Mouse (Mus musculus) heart, postnatal 0 days (tissue): ENCODE measurements at regions not wholly inside any gene's neighbourhood (a gene's known extent, or its start where the extent isn't known, plus 50 kb on each side); places are given as distances from the start of the nearest gene placed in this dataset.

Experiments used
- CTCF ChIP-seq: IDR thresholded peaks from 2 replicates; pipeline ENCODE4 v1.5.1; 2016; ENCODE audit warnings: antibody characterized with exemption, control low read depth, low read depth
- EP300 ChIP-seq: IDR thresholded peaks from 2 replicates; pipeline ENCODE4 v1.6.1; 2016; ENCODE audit warnings: antibody characterized with exemption, low read depth

DNA sequence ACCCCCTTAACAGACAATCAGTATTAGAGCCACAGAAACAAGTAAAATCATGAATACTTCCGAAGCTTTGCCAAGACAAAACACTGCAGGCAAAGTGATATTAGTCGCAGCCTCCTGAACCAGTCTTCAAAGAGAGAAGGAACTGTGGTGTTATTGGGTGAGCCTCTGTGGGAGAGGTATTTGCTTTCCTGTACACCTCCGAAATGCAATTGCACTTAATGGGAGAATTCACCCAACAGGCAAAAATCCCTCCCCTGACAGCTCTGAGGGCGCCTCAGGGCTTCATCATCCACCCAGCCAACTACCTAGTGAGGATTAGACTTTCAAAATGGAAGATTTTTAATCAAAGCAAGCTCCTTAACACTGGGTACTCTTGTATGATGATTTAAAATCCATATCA is 464.1 kb upstream of the Agtr1b start:
- TF ChIP-seq EP300 (no peak), CTCF (no peak)
